Mouse (Mus musculus) thymus, adult 2 months (tissue): ENCODE measurements around the gene Cnksr3.

ENCODE experiments used
- CTCF ChIP-seq: fragments of 200-500 bp; IDR thresholded peaks from 2 replicates; pipeline ENCODE4 v1.5.1; 2012; ENCODE audit warnings: mild to moderate bottlenecking, control low read depth, low read length, moderate library complexity, borderline replicate concordance; ENCODE audit not compliant: control insufficient read depth, poor library complexity, insufficient read depth; ENCODE audit errors: extremely low read depth
- POLR2A ChIP-seq: fragments of 200-500 bp; IDR thresholded peaks from 2 replicates; pipeline ENCODE4 v1.6.1; 2012; ENCODE audit warnings: mild to moderate bottlenecking, low read length, control low read depth, moderate library complexity; ENCODE audit not compliant: control insufficient read depth, poor library complexity, insufficient read depth; ENCODE audit errors: extremely low read depth

GRCm38 (mm10) chr10:7180296-7180695 is 31.7 kb downstream of the Cnksr3 start:
- TF ChIP-seq CTCF (no peak), POLR2A (no peak)
